Mouse (Mus musculus) monocyte, adult 5-6 weeks (primary cell): ENCODE results near the gene Rbm8a. TPM values are rescaled to one million over a fixed set of nuclear protein-coding genes. Genes with fewer than 3 reads are reported as not detected.

ENCODE experiments used
- ATAC-seq: fragments of 153-309, 156-312 bp; replicated peaks from 2 replicates; pipeline ENCODE4 v1.8.0; 2017; ENCODE audit warnings: mild to moderate bottlenecking; ENCODE audit not compliant: low TSS enrichment, insufficient number of reproducible peaks, severe bottlenecking, poor library complexity, low FRiP score
- total RNA-seq: library from RNA; stranded (forward); fragments of 200-1000, 200-491, 200-594 nt; gene quantifications from 3 replicates; pipeline ENCODE4 v1.2.3, GENCODE M21; 2017

Rbm8a gene
- total RNA-seq, result 41.2 to 53.1 TPM (median 49.7 TPM) in 3 replicates

DNA sequence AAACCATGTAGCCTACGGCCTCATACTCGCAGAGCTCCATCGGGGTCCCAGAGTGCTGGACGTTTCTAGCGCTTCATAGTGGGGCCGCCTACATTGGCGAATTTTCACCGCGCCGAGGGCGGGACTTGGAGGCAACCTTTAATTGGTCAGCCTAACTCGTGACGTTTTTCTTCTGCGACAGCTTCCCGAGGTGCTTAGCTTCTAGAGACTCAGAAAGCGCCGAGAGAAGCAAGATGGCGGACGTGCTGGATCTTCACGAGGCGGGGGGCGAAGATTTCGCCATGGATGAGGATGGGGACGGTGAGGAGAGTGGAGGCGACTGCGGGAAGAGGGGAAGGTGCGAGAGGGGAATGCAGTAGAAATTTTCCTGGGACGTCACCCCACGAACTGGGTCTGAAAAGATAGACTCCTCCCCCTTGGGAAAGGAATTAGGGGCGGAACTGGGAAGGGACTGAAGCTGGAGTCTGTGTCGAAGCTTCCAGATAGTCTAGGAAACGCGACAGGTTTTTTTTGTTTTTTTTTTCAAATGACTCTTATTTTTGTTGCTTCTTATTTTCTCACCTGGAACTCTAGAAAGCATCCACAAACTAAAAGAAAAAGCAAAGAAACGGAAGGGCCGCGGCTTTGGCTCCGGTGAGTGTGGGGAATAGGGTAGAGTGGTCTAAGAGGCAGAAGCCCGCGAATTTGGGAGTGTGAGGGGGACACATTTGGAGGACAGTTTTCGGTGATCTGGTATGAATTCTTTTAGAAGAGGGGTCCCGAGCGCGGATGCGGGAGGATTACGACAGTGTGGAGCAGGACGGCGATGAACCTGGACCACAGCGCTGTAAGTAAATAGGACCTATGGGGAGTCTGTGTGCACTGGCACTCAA lies at the start of gene Rbm8a:
Rbm8a (plus strand) TSS at position 205 of the 872 bp plus-strand sequence.
- ATAC-seq, result peak; percentile 98

DNA sequence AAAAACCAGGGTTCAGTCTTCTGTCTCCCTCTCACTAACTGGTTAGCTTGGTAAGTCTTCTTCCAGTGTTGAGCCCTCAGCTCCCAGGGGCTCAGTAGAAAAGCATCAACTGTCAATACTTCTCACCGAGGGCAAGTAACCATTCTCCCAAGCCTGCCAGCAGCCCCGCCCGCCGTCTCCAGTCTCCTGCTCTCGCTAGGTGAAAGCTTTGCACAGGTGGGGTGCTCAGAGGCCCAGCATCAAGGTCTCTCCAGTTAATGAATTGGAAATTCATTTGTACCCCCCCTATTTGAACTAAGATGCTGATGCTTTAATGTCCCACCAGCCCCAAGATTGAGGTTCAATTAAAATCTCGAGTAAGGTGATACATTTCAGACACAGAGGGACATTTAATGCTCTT lies 48.6 kb upstream of the Rbm8a start:
- no peak for ATAC-seq

DNA sequence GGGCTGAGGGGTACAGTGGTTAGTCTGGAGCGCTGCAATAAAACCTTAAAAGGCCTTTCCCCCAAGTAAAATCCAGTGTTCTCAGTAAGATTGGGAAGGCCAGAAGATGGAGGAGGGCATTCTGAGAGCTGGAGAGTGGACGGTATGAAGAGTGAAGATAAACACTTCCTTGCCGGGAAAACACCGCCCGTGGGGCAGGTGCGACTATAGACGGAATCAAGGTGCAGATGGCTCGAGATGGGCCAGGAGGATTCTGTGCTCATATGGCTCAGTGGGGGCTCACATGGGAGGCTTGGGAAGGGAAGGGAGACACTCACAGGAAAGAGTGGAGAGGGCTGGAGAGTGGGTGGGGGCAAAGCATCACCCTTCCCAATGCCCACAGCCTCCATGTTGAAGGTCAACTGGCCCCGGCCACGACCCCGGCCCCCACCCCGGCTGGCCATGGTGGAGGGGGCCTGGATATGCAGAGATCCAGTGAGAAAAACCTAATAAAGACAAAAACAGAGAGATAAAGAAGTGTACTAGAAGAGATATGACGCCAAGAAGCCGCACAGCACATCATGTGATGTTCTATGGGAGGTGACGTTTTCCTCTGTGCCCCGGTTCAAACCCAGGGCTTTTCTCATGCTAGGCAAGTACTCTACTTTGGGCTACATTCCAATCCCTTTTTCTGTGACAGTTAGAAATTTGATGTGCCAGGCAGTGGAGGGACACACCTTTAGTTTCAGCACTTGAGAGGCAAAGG lies 47.8 kb upstream of the Rbm8a start:
- ATAC-seq, result no peak

GRCm38 (mm10) chr3:96583386-96583785 lies 46.3 kb upstream of the Rbm8a start:
- ATAC-seq, result no peak

DNA sequence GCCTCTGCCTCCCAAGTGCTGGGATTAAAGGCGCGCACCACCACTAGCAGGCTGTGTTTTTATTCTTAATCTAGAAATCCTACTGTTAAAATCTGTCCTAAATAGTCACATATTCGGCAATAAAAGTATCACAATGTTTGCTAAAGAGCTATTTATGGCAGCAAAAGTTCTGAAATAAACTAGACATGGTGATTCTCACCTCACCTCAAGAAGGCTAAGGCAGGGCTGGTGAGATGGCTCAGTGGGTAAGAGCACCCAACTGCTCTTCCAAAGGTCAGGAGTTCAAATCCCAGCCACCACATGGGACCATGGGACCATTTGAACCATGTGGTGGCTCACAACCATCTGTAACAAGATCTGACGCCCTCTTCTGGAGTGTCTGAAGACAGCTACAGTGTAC lies 39.1 kb upstream of the Rbm8a start:
- no peak for ATAC-seq

DNA sequence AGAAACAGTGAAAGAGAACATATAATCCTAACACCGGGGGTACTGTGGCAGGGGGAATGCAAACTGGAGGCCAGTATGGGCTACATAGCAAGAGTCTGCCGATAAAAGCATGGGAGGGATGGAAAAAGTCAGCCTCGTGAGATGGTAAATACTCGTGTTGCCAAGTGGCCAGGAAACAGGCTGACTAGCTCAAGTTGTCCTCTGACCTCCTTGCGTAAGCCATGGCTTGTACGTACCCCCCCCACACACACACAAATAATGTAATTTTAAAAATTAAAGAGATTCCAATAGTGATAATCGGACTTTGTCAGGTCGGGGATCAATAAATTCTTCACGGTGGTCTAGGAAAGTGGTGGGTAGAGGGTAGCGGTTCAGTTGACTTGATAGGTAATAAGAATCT lies 36.4 kb upstream of the Rbm8a start:
- no peak for ATAC-seq

DNA sequence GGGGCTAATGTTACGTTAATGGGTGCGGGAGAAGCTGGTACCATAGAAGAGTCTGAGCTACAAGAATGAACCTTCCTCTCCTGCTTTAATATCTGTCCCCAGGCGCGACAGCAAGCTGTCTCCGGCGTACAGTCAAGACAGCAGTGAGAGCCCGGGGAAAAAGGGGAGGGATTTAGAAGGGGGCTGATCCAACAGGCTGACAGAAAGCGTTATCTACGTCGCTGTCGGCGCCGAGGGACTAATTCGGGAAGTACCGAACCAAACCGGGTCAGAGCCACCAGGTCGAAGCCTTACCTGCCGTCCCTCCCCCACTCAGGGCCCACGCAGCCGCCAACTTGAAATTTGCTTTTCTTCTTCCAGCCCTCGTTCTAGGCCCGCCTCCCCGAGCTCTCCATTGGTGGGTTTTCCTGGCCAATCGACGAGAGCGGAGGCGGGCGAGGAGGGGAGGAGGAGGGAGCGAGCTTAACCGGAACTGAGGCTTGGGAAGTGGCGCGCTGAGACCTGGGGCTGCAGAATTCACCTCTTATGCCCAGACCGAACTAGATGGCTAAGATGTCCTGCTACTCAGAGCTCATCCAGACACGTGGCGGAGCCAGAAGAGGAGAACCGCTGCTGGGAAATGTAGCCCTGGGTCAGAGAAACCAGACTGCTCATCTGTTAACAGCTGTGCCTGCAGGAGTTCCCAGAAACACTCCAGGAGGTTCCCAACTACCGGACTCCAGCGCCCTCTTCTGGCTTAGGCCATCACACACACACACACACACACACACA lies 35.8 kb upstream of the Rbm8a start, which contains the start of gene Polr3gl:
Polr3gl (minus strand) TSS at position 392 of the 771 bp plus-strand sequence.
- ATAC-seq, result peak; percentile 96

DNA sequence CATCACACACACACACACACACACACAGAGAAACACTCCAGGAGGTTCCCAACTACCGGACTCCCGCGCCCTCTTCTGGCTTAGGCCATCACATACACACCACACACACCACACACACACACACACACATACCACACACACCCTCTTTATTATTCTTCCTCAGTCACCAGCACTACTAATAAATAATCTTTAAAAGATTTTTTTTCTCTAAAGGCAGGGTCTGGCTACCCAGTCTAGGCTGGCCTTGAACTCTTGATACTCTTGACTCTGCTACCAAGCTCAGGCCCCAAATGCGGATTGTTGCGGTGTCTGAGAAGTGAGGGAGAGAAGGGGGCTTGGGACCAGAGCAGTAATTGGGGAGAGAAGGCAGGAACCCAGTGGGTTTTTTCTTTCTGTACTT lies 34.9 kb upstream of the Rbm8a start:
- no peak for ATAC-seq

DNA sequence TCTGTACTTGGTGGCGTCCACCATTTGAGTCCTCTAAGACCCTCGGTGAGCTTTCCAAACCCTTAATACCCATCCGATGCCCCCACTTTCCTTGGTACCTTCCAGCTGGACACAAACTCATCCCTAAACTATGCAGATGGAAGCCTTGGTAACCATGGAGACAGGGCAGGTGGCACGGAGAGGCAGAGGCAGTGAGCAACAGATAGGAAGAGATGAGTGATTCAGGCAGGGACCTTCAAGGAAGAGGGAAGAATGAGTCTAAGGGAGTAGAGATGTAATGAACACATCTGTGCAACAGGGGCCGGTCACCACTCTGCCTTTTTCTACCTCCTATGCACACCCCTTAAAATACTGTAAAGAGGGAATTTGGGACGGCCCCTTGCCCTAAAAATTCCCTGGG lies 34.1 kb upstream of the Rbm8a start:
- ATAC-seq, result no peak

- no peak for ATAC-seq
These were observed 33.5 kb upstream of the Rbm8a start, which contains the start of gene Ankrd34a for GRCm38 (mm10) chr3:96596228-96596707. Ankrd34a (plus strand) TSS chr3:96596636.

- no peak for ATAC-seq
These were observed 32.9 kb upstream of the Rbm8a start for GRCm38 (mm10) chr3:96596855-96597254.

- no peak for ATAC-seq
These were observed 32.3 kb upstream of the Rbm8a start for GRCm38 (mm10) chr3:96597435-96597891.

GRCm38 (mm10) chr3:96598156-96599068 lies 31.3 kb upstream of the Rbm8a start:
- no peak for ATAC-seq

- no peak for ATAC-seq
These were observed 30.7 kb upstream of the Rbm8a start for GRCm38 (mm10) chr3:96599069-96599393.

DNA sequence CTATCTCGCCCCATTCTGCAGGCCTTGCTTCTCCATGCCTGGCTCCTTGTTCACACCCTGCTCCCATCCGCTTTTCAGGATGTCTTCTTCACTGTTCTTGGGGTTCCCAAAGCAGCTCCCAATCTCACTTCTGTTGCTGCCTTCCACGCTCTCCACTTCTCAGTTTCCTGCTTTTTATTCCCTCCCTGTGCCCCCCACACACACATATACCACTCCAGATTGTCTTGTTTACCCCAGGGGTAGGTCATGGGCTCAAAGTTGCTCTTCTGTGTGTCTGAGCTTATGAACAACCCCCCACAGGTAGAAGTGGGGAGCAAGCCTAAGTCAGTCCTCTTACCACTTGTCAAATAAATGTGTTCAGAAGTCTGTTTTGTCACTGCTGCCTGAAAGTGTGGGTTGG lies 30.3 kb upstream of the Rbm8a start:
- ATAC-seq, result no peak

- ATAC-seq, result peak; percentile 91
These were observed 29.0 kb upstream of the Rbm8a start, which contains the start of gene Lix1l for GRCm38 (mm10) chr3:96600639-96601250. Lix1l (plus strand) TSS chr3:96601149.

GRCm38 (mm10) chr3:96601251-96601787 lies 28.4 kb upstream of the Rbm8a start:
- no peak for ATAC-seq
